Mouse (Mus musculus) adrenal gland, postnatal 10 days (tissue): ENCODE results near the gene Krtcap2. TPM values are rescaled to one million over a fixed set of nuclear protein-coding genes. Genes with fewer than 3 reads are reported as not detected.
A peak's percentile ranks its signal among the peaks of the same experiment; 100 is the strongest.

Experiments
- DNase-seq: peaks from one replicate; pipeline ENCODE4 v3.0.0; 2021; ENCODE audit warnings: mixed read lengths
- microRNA-seq: library from miRNA; unstranded; fragments of <30 nt; microRNA quantifications from one replicate; pipeline ENCODE4 v1.2.0, GENCODE M21; 2021
- total RNA-seq, 2 experiments: library from RNA; stranded (reverse); gene quantifications; 2 replicates each; pipeline ENCODE4 v1.2.3; 2021

The Krtcap2 gene
- total RNA-seq, 2 experiments from 2014 or later = 109 to 116 TPM

GRCm38 (mm10) chr3:89280606-89281511 is 35.1 kb downstream of the Krtcap2 start, which contains the start of gene Efna1:
Gene Efna1 (minus strand): TSS chr3:89281142.
- DNase-seq = peak; percentile 65

DNA sequence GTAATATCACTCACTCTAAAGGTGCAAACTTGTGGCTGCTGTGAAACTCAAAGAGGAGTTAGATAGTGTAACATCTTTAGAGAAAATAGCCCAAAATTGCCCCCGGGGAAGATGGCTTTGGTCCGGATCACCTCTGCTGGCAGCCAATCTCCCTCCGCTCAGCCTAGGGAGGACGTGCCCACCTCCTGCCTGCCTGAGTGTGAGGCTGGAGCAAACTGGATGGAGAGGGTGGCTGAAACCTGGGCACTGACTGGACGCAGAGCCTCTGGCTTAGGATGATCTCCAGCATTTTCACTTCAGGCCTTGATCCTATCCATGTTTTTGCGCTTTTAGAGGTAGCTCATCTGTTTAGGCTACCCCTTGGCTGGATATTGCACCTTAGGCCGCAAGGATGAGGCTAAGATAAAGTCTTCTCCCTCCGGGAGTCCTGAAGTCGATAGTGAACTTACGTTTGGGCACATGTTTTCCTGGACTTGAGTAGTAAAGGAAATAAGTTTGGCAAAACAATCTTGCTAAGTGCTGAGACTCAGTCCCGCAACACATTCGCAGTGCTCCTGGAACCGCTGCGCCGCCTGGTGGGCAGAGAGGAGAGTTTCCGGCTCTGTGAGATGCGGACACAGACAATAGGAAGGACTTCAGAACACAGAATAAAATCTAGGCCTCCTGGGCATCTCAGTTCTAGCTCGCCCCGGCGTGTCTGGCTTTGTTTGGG is 36.0 kb downstream of the Krtcap2 start:
- DNase-seq = peak; percentile 90

- DNase-seq = no peak
Observed at GRCm38 (mm10) chr3:89282291-89282643, 36.5 kb downstream of the Krtcap2 start.

DNA sequence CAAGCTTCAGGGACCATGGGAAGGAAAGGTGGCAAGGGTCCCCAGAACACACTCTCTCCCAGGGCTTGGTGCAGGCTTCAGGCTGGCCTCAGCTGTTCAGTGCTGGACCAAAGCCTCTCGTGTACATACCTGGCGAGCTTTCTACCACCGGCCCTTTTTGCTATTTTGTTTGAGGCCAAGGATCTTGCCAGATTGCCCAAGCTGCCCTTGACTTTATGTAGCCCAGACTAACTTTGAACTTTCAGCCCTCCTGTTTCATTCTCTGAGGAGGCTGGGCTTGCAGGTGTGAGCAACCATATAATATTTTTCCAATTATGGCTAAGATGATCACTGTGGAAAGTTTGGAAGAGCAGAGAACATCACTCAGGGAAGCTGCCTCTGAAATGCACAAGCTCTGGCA is 38.5 kb downstream of the Krtcap2 start:
- no peak for DNase-seq

DNA sequence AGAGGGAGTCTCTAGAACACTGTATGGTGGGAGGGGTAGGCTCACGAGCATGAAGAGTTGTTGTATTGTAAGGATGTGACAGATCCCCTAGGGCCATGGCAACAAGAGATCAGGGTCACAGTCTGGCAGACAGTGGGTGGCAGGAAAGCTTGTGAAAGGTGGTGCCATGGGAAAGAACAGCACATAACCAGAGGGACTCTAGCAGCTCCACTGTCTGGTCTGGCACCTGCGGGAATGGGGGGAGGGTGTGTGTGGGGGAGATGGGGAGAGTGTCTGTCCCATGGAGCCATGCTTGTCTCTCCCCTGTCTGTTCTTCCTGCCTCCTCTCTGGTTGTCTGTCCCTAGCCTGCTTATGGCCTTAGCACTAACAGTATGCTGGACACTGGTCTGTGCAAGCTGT is 39.8 kb downstream of the Krtcap2 start:
- no peak for DNase-seq

- no peak for DNase-seq
Observed at GRCm38 (mm10) chr3:89287286-89287685, 41.5 kb downstream of the Krtcap2 start.

DNA sequence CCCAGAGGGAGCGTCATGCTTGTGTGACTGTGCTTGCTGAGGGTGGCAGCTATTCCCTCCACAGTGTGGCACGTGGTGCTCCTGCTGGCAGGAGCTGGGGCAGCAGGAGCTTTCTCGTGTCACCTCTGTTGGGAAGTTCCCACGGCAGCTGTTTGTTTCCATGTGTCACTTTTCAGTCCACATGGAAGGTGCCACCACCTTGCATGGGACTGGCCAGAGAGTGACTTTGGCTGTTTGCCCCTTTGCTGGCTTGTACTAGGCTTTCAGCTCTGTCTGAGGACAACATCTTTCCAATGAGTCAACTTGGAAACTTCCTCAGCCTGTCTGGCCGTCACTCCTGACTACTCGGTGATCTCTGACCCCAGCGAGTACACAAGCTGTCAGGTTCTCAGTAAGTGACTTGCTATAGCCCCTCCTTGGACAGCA is 42.8 kb downstream of the Krtcap2 start:
- no peak for DNase-seq

- DNase-seq = no peak
Observed at GRCm38 (mm10) chr3:89291874-89292273, 46.1 kb downstream of the Krtcap2 start.

GRCm38 (mm10) chr3:89292303-89292702 is 46.5 kb downstream of the Krtcap2 start:
- no peak for DNase-seq

DNA sequence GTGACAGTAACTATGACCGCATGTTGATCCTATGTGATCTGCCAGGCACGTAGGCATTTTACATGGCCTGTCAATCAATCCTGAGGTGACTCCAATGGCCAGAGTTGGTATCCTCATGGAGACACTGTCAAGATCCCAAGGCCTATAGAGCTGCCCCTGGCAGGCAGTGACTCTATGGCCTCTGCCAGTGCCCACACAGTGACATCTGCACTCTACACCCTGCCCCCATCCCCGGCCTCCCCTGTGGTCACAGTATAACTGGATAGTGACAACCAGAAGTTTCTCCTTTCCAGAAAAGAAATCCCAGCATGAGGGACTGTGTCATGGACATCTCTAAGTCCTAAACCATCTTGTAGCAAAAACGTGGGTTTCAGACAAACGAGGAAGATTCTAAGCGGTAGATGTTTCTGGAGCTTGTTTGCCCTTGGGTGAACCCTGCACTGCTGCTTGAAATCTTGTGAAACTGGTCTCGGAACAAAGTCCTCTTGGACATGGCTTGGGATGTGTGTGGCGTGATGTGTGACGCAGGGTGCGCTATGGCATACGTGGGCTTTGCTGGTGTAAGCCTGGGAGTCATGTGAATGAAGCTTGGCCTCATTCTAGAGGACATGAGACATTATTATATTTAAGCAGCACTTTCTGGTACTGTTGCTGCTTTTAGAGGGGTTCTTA is 47.6 kb downstream of the Krtcap2 start:
- DNase-seq = no peak

DNA sequence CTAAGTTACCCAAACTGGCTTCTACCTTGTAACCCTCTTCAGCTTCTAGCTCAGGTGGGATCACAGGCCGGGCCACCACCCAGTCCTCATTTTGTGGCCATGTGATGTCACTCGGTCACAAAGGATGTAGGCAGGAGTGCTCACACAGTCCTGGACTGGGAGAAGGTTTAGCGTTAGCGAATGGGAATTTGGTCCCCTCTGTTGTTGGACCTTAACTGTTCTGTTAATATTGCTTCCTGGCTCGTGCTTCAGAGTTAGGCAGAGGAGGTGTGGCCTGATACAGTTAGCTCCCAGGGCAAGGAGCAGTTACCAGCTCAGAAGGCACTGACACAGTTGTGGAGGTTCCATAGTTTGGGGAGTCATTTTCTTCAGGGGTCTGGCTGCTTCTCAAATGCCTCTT is 48.4 kb downstream of the Krtcap2 start:
- no peak for DNase-seq

DNA sequence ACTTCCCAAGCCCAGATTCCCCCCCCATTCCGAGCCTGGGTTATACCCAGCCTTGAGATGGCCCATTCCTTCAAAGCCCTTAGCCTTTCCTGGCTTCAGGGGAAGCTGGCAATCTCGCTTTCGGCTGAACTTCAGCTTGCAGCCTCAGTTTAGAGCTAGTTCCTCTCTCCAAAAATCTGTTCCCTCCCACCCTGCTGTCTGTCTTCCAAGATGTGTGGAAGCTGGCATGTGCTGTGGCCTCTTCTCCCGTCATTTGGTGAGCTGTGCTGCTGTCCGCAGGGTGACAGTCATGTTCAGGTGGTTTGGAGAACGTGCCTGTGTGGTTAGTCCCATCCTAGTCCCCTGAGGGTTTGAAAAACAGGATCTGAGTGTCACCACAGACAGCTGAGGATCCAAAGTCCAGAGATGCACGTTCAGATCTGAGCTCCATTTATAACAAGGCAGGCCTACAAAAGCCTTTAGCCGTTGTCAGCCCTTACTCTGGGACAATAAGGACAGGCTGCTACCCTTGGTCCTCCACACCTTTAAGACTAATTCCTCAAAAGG is 50.0 kb downstream of the Krtcap2 start:
- no peak for DNase-seq

- no peak for DNase-seq
Observed at GRCm38 (mm10) chr3:89296761-89297396, 51.1 kb downstream of the Krtcap2 start.

DNA sequence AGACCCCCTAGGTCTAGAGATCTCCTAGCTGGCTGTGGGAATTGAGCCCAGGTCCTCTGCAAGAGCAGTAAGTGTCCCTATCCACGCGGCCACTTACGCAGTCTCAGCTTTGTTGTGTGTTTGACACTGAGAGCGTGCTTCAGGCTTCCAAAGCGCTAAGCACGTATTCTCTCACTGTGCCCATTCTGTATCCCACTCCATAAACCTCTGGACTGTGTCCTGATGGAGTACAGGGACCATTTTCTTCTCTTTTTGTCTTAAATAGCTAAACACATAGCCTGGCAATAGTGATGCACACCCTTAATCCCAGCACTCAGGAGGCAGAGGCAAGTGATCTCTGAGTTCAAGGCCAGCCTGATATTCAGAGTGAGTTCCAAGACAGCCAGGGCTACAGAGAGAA is 53.1 kb downstream of the Krtcap2 start:
- no peak for DNase-seq

DNA sequence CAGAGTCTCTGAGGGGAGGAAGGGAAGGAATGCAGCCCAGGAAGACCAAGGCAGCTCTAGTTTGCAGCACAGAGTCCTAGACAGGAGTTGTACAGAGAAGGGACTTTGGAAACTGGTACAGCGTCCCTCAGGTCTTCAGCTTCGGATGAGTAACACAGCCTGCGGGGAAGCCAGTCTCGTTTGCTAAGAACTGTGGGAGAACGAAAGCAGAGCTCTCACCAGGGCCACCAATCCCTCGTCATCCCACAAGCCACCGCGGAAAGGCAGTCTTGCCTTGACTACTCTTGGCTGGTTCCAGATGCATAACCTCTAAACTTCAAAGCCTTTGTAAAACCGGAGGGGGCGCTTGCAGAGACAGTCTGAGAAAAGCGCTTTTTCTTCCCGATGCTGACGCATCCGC is 53.7 kb downstream of the Krtcap2 start:
- peak; percentile 60 for DNase-seq

Small RNA genes lying within 50 kb of the gene (microRNA-seq; reads per million reads assigned to microRNA genes)
- 66.0 reads per million, percentile 39 among the genes with 10 or more reads in this experiment for gene Mir92b

Other genes with a start within 250 kb of the Krtcap2 start
- 10 to 100 TPM; 19.2 to 23.2 TPM for gene Rusc1, start 152.7 kb upstream of the Krtcap2 start, total RNA-seq
- not detected for gene Gm43738, start 144.9 kb upstream of the Krtcap2 start, total RNA-seq
- gene Fdps, start 144.0 kb upstream of the Krtcap2 start, total RNA-seq = 10 to 100 TPM; 56.9 to 70.2 TPM
- gene Pklr, start 109.8 kb upstream of the Krtcap2 start, total RNA-seq = 10 to 100 TPM; 15.2 to 41.1 TPM
- 1 to 10 TPM; 2.2 to 5.7 TPM for gene Hcn3, start 85.8 kb upstream of the Krtcap2 start, total RNA-seq
- 10 to 100 TPM; 42.0 to 65.6 TPM for gene Clk2, start 81.2 kb upstream of the Krtcap2 start, total RNA-seq
- gene Scamp3, start 68.5 kb upstream of the Krtcap2 start, total RNA-seq = 10 to 100 TPM; 67.9 to 72.7 TPM
- gene Fam189b, start 62.8 kb upstream of the Krtcap2 start, total RNA-seq = 10 to 100 TPM; 16.2 to 24.8 TPM
- gene Gba, start 43.0 kb upstream of the Krtcap2 start, total RNA-seq = 10 to 100 TPM; 47.8 to 48.1 TPM
- 10 to 100 TPM; 21.8 to 22.6 TPM for gene Thbs3, start 30.8 kb upstream of the Krtcap2 start, total RNA-seq
- 100 to 1,000 TPM; 176 to 198 TPM for gene Mtx1, start 18.9 kb upstream of the Krtcap2 start, total RNA-seq
- under 1 TPM; 0.51 to 0.55 TPM for gene Muc1, start 16.9 kb upstream of the Krtcap2 start, total RNA-seq
- gene Trim46, start 343 bp downstream of the Krtcap2 start, total RNA-seq = 1 to 10 TPM; 2.0 to 4.2 TPM
- gene Dpm3, start 13.4 kb downstream of the Krtcap2 start, total RNA-seq = 100 to 1,000 TPM; 115 to 122 TPM
- gene Slc50a1, start 24.6 kb downstream of the Krtcap2 start, total RNA-seq = 10 to 100 TPM; 46.7 to 53.1 TPM
- 10 to 100 TPM; 25.0 to 34.3 TPM for gene Efna1, start 35.2 kb downstream of the Krtcap2 start, total RNA-seq
- under 1 TPM; 0.51 to 0.73 TPM for gene Efna3, start 77.0 kb downstream of the Krtcap2 start, total RNA-seq
- gene Efna4, start 92.1 kb downstream of the Krtcap2 start, total RNA-seq = 1 to 10 TPM; 1.7 to 2.2 TPM
- 10 to 100 TPM; 62.8 to 68.9 TPM for gene Adam15, start 104.0 kb downstream of the Krtcap2 start, total RNA-seq
- gene Dcst2, start 116.0 kb downstream of the Krtcap2 start, total RNA-seq = under 1 TPM; 0.48 to 0.82 TPM
- under 1 TPM in 1 of 2 experiments, not detected in 1; 0.45 TPM for gene Dcst1, start 119.3 kb downstream of the Krtcap2 start, total RNA-seq
- 10 to 100 TPM; 62.3 to 62.4 TPM for gene Zbtb7b, start 148.8 kb downstream of the Krtcap2 start, total RNA-seq
- under 1 TPM in 1 of 2 experiments, not detected in 1; 0.24 TPM for gene Lenep, start 156.8 kb downstream of the Krtcap2 start, total RNA-seq
- 10 to 100 TPM; 49.4 to 54.6 TPM for gene Flad1, start 165.9 kb downstream of the Krtcap2 start, total RNA-seq
- 10 to 100 TPM; 39.8 to 43.2 TPM for gene Cks1b, start 172.4 kb downstream of the Krtcap2 start, total RNA-seq
- 100 to 1,000 TPM in 1 of 2 experiments, 10 to 100 TPM in 1; 94.4 to 108 TPM for gene Shc1, start 172.5 kb downstream of the Krtcap2 start, total RNA-seq
- gene Pygo2, start 184.2 kb downstream of the Krtcap2 start, total RNA-seq = 10 to 100 TPM; 34.2 to 36.9 TPM
- gene Pbxip1, start 190.7 kb downstream of the Krtcap2 start, total RNA-seq = 10 to 100 TPM; 46.0 to 62.1 TPM
- 10 to 100 TPM; 15.3 to 17.1 TPM for gene Pmvk, start 208.6 kb downstream of the Krtcap2 start, total RNA-seq